Mouse (Mus musculus): Measurements from ENCODE around the gene Myh14.

Myh14 gene

DNA sequence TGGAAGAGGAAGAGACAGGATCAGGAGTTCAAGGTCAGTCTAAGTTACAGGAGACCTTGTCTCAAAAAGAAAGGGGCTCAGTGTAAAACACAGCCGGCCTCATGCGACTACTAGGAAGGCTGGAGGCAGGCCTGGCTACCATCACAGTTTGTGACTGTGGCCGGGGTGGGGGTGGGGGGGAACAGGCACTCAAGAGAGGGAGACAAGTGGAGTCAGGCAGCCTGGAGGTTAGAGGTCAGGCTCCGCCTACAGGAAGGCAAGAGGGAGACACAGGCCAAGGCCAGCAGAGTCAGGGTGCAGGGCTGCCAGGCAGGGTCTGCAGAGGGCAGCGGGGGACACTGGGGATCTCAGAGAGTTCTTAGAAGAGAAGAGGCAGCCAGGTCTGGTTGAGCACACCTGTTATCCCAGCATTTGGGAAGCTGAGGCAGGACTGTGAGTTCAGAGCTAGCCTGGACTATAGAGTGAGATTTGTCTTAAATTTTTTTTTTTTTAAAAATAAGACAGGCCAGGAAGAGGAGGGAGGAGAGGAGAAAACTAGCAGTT is 73.6 kb downstream of the Myh14 start:
- no peak for DNase-seq

DNA sequence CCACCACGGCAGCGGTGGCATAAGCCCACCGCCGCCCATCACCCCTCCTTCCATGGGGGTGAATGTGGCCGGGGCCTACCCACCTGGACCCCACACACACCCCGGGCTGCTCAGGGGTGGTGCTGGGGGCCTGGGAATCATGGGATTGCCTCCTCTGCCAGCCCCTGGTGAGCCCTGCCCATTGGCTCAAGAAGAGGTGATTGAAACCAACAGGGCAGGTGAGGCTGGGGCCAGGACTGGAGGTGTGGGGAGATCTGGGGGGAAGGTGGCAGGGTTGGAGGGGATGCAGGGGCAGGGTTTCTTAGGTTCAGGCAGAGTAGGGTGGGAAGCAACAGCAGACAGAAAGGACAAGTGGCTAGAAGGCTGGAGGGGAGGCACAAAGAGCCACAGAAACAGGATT is 74.6 kb downstream of the Myh14 start:
- no peak for DNase-seq

DNA sequence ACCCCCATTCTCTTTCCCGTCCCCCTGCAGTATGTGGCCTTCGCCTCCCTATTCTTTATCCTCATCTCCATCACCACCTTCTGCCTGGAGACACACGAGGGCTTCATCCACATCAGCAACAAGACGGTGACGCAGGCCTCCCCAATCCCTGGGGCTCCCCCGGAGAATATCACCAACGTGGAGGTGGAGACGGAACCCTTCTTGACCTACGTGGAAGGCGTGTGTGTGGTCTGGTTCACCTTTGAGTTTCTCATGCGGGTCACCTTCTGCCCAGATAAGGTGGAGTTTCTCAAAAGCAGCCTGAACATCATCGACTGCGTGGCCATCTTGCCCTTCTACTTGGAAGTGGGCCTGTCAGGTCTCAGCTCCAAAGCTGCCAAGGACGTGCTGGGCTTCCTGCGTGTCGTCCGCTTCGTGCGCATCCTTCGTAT is 75.5 kb downstream of the Myh14 start:
- no peak for DNase-seq

DNA sequence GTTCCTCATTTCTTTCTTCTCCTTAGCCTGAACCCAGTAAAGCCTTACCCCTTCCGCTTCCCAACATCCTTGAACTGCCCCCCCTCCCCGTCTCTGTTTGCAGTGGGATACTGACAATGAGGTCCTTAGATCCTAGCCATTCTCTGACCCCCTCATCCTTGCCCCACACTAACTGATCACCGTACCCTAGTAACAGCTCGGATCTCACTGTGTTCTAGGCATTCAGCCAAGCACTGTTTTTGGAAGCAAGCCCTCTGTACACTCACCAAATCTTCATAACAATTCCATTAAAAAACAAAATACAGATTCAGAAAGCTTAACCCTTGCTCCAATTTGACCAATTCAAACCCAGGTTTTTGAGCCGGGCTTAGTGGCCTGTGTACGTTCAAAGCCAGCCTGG is 76.4 kb downstream of the Myh14 start:
- DNase-seq = peak; percentile 83

DNA sequence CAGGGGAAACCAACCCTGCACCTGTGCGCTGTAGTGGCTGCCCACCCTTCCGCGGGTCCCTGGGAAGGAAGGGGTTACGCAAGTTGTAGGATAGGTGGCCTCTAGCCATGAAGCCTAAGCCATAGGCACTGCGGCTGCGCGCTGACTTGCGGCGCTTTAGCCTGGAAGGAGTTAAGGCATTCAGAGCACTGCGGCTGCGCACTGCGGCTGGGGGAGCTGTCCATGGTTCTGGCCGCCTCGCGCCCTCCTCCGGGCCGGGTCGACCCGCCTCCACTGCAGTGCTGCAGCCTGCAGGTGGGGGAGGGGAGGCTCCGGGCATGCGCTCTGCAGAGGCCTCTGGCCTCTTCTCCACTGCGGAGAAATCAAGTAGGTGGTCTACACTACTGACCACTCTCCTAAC is 76.9 kb downstream of the Myh14 start:
- DNase-seq = peak; percentile 96

DNA sequence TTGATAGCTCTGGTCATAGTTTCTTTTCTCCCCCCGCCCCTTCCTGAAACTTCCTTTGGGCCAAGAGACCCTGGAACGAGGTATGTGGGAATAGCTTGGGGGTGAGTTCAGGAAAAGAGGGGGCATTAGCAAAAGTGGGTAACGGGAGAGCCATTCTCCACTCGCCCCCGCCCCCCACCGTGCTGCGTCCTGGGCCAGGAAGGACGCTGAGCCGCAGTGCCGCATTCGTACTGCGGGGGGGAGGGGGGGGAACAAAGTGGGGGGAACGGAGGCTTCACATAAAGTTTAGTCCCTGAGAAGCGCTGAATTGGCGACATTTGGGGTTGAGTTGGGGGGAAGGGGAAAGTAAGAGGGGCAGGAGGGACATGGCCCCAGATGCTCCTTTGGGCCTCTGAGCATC is 77.6 kb downstream of the Myh14 start:
- peak; percentile 53 for DNase-seq

DNA sequence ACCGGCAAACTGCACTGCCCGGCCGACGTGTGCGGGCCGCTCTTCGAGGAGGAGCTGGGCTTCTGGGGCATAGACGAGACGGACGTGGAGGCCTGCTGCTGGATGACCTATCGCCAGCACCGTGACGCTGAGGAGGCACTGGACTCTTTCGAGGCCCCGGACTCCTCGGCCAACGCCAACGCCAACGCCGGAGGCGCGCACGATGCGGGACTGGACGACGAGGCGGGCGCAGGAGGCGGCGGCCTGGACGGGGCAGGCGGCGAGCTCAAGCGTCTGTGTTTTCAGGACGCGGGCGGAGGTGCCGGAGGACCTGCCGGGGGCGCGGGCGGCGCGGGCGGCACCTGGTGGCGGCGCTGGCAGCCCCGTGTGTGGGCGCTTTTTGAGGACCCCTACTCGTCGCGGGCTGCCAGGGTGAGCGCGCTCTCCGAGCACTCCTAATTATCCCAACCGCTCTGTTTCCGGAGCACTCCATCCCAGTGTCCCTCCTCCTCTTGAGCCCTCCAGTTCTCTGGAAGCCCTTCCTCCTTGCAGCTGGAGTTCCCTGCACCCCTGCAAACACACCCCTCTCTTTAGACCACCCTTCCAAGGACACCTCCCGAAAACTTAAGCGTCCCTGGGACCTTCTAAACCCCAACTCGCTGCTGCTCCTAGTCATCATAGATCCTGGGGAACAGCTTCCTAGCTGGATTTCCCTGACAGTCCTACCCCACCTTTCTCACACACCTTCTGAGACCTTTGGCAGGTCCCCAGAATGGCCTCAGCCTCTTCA is 79.1 kb downstream of the Myh14 start:
- DNase-seq = peak; percentile 65

DNA sequence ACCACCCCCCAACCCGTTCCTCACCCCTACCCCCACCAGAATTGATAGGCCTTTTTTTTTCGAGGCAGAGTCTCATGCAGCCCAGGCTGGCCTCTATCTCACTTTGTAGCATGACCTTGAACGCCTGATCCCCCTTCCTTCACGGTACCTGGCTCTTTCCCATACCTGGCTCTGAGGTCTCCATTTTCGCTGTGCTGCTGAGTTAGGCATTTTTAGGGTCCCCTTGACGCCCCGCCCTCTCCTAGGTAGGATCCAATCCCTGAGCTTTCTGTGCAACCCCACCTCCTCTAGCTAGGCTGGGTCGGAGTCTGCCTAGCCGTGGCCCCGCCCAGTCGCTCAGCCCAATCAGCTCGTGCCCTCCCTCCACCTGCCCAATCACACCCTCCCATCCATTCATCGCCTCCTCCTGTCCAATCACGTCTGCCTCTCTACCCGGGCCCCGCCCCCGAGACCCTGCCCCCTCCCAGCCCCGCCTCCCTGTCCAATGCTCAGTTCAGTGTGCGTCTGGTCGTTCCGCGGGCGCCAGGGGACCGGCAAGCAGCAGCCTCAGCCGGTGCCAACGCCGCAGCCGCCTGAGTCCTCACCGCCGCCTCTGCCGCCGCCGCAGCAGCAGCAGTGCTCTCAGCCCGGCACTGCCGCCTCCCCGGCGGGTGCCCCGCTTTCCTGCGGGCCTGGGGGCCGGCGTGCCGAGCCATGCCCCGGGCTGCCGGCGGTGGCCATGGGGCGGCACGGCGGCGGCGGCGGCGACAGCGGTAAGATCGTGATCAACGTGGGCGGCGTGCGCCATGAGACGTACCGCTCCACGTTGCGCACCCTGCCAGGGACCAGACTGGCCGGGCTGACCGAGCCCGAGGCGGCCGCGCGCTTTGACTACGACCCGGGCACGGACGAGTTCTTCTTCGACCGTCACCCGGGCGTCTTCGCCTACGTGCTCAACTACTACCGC is 80.0 kb downstream of the Myh14 start, which contains the start of gene Kcnc3:
Gene Kcnc3 (plus strand): TSS at position 263 of the 946 bp plus-strand sequence.
- DNase-seq = peak; percentile 98

DNA sequence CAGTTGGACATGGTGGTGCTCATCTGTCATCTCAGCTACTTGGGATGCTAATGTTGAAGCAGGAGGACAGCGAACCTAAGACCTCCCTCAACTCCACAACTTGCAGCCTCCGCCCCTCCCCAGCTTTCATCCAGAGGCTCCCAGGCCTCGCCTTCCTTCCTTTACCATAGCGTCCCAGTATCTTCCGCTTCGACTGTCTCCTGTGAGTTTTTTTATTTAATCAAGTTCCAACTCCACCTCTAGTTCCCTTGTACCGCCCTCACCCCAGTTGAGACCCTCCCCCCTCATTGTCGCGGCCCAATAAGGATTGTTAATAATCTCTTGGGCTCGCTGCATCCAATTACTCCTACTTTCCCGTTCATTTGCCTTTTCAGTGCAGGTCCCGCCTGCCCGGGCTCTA is 80.7 kb downstream of the Myh14 start:
- peak; percentile 56 for DNase-seq

DNA sequence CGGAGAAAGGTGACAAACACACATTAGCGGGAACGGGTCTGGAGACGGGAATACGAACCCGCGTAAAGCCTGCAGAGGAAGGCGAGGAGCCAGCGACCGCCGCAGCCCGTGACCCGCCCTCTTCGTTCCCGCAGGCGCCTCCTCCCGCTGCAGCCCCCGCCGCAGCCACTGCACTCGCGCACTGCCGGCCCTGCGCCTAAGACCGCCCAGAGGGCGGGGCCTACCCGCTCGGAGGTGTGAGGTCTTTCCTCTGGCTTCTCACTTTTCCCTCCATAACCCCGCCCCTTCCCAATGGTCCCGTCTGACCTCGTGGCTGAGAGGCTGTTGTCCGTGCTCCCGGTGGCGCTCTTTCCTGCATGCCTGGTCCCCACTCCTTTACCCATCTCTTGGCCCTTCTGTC is 81.5 kb downstream of the Myh14 start:
- peak; percentile 97 for DNase-seq

DNA sequence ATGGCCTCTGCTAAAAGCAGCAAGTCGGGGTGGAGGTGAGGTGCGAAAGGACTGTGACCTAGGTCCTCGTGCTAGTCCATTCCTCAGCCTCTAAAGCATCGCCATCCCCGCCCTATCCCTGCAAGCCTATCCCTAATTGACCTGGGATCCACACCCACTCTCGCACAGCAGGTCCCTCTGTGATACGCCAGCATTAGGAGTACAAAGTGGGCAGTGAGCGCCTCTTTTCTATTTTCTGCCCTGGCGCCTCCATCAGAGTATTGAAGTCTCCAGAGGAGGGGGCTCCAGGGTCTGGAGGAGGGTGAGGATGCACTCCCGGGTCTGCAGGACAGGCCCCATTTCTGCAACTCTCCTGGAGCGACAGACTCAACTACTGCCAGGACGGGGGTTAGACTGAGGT is 82.3 kb downstream of the Myh14 start:
- DNase-seq = peak; percentile 55

DNA sequence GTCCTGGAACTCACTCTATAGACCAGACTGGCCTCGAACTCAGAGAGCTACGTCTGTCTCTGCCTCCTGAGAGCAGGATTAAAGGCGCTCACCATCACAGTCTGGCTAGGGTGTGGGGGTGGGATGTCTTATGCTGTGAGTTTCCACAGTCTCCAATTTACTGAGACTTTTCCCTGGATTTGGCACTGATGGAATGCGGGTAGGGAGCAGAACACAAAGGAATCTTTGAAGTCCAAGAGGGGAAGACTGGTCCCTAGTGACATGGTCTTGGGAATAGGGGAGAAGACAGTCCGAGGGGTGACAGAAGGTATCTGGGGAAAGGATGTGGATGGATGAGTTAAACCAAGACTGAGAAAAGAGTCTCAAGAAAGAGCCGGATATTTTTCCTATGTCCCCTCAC is 83.0 kb downstream of the Myh14 start:
- DNase-seq = no peak

DNA sequence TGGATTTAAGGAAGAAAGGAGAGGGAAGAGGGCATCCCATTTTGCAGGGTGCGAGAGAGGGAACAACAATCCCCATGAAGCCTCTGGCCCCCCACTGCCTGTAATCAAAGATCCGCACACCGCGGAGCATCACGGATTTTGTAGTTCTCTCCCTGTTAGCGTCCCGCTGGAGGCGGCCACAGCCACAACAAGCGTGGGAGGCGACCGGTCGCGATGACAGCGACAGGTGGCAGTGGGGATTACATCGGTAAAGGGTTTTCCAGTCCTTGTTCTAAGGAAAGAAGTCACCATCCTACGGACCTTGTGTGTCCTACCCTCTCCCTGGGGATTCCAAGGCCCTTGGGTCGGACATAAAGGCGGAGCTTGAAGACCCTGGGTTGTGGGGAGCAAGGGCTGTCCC is 83.7 kb downstream of the Myh14 start:
- peak; percentile 85 for DNase-seq

DNA sequence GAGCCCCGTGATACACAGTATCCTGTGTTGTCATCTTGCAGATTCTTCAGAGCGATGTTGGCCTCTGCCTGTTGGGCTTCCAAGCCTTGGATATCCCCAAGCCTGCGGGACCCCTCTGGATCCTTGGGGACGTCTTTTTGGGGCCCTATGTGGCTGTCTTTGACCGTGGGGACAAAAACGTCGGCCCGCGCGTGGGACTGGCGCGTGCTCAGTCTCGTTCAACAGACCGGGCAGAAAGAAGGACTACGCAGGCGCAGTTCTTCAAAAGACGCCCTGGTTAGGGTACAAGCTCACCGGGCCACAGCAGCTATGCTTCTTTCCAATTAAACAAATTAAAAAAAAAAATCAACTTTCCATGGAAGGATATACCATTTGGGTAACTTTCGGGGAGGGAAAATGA is 84.1 kb downstream of the Myh14 start:
- peak; percentile 80 for DNase-seq

DNA sequence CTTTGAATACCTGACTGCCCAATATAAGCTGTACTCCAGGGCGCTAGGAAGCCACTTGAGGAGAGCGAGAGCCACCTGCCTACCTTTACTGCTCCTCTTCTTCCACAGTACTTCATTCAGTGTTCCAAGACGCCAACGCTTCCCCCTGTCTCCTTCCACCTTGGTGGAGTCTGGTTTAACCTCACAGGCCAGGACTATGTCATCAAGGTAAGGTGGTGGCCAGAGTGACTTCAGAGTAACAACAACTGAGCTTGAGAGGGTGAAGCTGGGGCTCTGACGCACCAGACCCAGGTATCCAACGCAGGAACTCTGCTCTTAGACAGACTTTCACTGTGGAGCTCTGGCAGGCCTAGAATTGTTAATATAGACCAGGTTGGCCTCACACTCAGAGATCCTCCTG is 85.0 kb downstream of the Myh14 start:
- DNase-seq = no peak

DNA sequence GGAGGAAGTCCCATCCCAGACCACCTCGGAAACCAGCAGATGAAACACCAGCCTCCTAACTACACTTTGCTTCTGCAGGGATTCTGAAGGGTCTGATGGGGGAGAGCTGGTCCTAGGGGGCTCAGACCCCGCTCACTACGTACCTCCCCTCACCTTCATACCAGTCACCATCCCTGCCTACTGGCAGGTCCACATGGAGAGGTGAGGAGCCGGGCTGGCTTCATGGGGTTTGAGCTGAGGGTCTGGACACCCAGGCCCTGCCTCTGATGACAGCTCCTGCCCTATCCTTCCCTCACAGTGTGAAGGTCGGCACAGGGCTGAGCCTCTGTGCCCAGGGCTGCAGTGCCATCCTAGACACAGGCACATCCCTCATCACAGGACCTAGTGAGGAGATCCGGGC is 85.7 kb downstream of the Myh14 start:
- no peak for DNase-seq

DNA sequence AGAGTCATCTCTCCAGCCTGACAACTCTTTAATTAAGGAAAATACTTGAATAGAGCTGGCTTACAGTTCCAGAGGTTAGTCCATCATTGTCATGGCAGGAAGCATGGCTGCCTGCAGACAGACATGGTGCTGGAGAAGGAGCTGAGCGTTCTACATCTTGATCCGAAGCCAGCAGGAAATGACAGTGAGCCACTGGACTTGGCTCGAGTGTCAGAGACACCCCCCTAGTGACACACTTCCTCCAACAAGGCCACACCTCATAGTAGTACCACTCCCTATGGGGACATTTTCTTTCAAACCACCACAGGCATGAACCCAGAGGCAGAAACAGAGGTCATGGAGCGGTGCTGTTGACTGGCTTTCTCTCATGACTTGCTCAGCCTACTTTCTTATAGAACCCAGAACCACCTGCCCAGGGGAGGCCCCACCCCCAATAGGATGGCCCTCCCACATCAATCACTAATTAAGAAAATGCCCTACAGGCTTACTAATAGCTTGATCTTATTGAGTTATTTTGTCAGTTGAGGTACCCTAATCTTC is 86.3 kb downstream of the Myh14 start:
- DNase-seq = no peak

DNA sequence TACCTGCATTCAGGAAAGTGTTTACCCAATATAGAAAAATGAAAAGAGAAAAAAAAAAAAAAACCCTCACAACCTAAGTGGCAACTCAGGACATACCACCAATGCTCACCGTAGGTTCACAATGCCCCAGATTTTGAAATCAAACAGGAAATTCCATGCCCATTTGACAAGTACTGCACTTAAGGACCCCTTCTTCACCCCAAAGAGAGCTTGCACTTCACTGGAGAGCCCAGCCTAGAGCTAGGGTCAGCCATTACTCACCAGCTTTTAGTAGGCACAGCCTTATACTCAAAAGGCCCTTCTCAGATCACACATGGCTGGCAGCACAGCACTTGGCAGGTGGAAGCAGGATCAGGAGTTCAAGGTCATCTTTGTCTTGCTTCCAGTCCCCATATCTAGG is 87.5 kb downstream of the Myh14 start:
- no peak for DNase-seq

DNA sequence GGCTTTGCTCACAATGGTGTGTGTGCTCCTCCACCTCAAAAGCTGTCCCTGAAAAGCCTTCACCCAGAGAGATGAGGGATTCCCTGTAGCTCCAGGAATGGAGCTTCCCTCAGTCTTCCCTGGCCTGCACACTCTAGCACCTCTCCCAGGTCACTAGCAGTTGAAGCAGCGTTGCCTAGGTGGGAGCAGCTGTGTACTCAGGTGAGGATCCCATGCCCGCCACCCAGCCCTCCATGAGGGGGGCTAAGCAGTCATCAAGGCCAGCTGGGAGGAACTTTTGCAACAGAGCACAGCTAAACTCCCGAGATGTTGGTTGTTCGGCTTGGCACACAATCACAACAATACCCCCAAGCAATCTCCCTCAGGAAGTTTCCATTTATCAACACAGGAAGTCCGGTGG is 87.9 kb downstream of the Myh14 start:
- DNase-seq = no peak

DNA sequence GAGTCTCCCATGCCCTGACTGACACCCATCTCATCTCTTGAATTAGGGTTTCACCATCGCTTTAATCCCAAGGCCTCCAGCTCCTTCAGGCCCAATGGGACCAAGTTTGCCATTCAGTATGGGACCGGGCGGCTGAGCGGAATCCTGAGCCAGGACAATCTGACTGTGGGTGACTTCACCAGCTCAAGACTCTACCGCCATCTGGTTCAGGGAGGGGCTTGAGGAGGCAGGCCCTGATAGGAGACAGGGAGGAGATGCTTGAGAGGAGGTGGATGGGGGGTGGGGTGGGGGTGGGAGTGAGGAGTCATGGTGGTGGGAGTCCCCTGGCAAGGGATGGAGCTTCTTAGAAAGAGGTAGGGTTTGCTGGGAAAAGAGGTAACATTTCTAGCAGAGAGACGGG is 89.0 kb downstream of the Myh14 start:
- no peak for DNase-seq

DNA sequence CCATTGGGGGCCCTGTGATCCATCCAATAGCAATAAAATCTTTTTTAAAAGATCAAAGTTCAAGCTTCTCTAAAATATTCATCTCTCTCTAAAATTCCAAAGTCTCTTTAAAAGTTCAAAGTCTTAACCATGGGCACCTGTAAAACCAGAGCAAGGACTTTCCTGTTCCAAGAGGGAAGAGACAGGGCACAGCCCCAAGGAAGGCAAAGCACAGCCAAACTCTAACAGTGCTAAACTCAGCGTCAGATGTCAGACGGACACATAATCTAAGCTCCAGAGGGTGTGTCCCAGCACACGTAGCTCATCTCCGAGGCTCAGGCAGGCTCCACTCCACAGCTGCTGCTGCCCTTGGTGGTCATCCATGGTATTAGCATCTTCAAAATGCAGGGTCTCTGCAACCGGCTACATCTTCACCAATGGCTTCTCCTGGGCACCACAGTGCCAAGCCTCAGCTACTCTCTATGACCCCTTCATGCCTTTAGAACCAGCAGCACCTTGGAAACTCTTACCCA is 94.3 kb downstream of the Myh14 start:
- no peak for DNase-seq

DNA sequence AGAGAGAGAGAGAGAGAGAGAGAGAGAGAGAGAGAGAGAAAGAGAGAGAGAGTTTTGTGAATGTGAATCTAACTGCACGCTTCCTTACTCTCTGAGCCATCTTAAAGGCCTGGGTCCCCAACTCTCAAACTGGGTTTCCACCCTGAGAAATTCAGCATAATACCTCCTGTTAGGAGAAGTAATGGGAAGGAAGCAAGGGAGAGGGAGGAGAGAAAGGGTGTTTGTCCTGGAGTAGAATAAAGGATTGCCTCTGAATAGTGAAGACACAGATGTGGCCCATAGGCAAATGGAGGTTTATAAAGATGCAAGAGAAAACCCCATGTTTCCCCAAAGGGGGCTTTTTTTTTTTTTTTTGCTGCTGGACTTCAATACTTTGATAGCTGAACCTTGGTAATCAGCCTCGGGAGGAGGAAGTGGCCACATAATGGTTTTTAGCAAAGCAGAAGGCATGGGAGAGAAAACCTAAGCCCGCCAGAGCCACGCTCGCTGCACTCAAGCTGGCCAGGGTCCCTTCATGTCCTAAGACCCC is 97.6 kb downstream of the Myh14 start:
- DNase-seq = no peak

DNA sequence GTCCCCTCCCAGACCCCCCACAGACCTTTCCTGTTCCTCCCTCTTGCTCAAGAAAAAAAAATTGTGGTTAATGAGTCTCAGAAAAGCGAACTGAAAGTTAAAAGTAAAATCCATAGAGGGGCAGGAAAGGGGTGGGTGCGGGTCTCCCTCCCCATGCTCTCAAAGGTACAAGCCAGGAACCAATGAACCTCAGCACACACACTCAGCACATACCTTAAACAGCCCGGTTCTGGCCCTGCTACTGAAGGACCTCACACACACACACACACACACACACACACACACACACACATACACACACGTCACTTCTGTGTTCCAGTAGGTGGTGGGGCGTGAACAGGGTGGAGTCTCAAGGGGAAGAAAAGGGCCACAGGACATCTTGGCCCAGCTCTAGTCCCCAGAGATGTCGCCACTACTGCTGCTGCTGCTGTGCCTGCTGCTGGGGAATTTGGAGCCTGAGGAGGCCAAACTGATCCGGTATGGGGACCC is 98.4 kb downstream of the Myh14 start, which contains the start of gene Napsa:
Gene Napsa (plus strand): TSS at position 168 of the 489 bp plus-strand sequence.
- no peak for DNase-seq

Measured in cerebellum, adult 11 months (tissue).